Mouse (Mus musculus) kidney, embryonic 15.5 days (tissue): Measurements from ENCODE around the gene Aif1l. TPM values are rescaled to one million over a fixed set of nuclear protein-coding genes. Genes with fewer than 3 reads are reported as not detected.

Experiments used
- polyA plus RNA-seq: library from polyadenylated mRNA; unstranded; fragments of >200 nt; fragmentation: Nextera tagmentation; extraction: Ambion mirVana; gene quantifications from 2 replicates; pipeline ENCODE4 v1.2.1, GENCODE M21; 2015

Aif1l gene
- polyA plus RNA-seq, 1 experiment from 2014 or later, result 75.5 TPM

Other genes starting within 250 kb of the Aif1l start
- 0.08 TPM in 1 of 2 replicates, not detected in the other for gene Qrfp, start 139.6 kb upstream of the Aif1l start, polyA plus RNA-seq
- 1.2 and 1.6 TPM in 2 replicates for gene Fibcd1, start 104.1 kb upstream of the Aif1l start, polyA plus RNA-seq
- 3.5 and 4.5 TPM in 2 replicates for gene Lamc3, start 62.8 kb upstream of the Aif1l start, polyA plus RNA-seq
- 91.5 and 94.7 TPM in 2 replicates for gene Nup214, start 24.3 kb downstream of the Aif1l start, polyA plus RNA-seq
- gene Fam78a, start 134.7 kb downstream of the Aif1l start, polyA plus RNA-seq, result 1.6 and 2.3 TPM in 2 replicates
- 4.4 and 7.1 TPM in 2 replicates for gene Plpp7, start 145.4 kb downstream of the Aif1l start, polyA plus RNA-seq
- 49.2 and 49.7 TPM in 2 replicates for gene Prrc2b, start 200.9 kb downstream of the Aif1l start, polyA plus RNA-seq